Mouse (Mus musculus) urinary bladder, postnatal 10 days (tissue): ENCODE measurements around the gene Mrpl53.
"Not testable (repeated sequence)": the region's sequence is repeated elsewhere in the genome, so short reads cannot be mapped to it uniquely, and the experiment has no call there.

ENCODE experiments used
- DNase-seq: peaks from one replicate; pipeline ENCODE4 v3.0.0; 2022; ENCODE audit warnings: low spot score

Gene Mrpl53

GRCm38 (mm10) chr6:83151721-83152120 is 42.9 kb downstream of the Mrpl53 start:
- DNase-seq, result no peak

- DNase-seq, result no peak
Observed at GRCm38 (mm10) chr6:83153038-83153437, 44.2 kb downstream of the Mrpl53 start.

GRCm38 (mm10) chr6:83153485-83153884 is 44.6 kb downstream of the Mrpl53 start:
- no peak for DNase-seq

- no peak for DNase-seq
Observed at GRCm38 (mm10) chr6:83155552-83156238, 46.9 kb downstream of the Mrpl53 start.

- no peak for DNase-seq
Observed at GRCm38 (mm10) chr6:83156259-83156684, 47.4 kb downstream of the Mrpl53 start, which contains the start of the genes Wdr54 and 1700003E16Rik. Wdr54 (minus strand) TSS chr6:83156397. 1700003E16Rik (plus strand) TSS chr6:83156404.

GRCm38 (mm10) chr6:83159456-83159855 is 50.6 kb downstream of the Mrpl53 start:
- not testable (repeated sequence) for DNase-seq
